Mouse (Mus musculus) embryonic facial prominence, embryonic 10.5 days (tissue): ENCODE results near the gene Olfr810. TPM values are rescaled to one million over a fixed set of nuclear protein-coding genes. Genes with fewer than 3 reads are reported as not detected.

Experiments
- DNase-seq: peaks from one replicate; pipeline ENCODE4 v3.0.0-alpha.2; 2017; ENCODE audit warnings: low spot score
- H3K27ac ChIP-seq: fragments of 300-500 bp; sonication (generic); replicated peaks from 2 replicates; pipeline ENCODE4 v1.5.1; 2016; ENCODE audit warnings: mild to moderate bottlenecking
- H3K27me3 ChIP-seq: fragments of 300-500 bp; sonication (generic); replicated peaks from 2 replicates; pipeline ENCODE4 v1.6.1; 2016; ENCODE audit warnings: low read depth, mild to moderate bottlenecking; ENCODE audit not compliant: poor library complexity, severe bottlenecking
- H3K36me3 ChIP-seq: fragments of 300-500 bp; sonication (generic); replicated peaks from 2 replicates; pipeline ENCODE4 v1.6.1; 2016; ENCODE audit warnings: mild to moderate bottlenecking, moderate library complexity
- H3K4me1 ChIP-seq: fragments of 300-500 bp; sonication (generic); 2 replicates; pipeline ENCODE4 v1.6.1; 2016
- H3K4me3 ChIP-seq: fragments of 300-500 bp; sonication (generic); 2 replicates; pipeline ENCODE4 v1.5.1; 2016; ENCODE audit warnings: mild to moderate bottlenecking, moderate library complexity
- H3K9me3 ChIP-seq: fragments of 300-500 bp; sonication (generic); 2 replicates; pipeline ENCODE4 v1.6.1; 2016; ENCODE audit warnings: mild to moderate bottlenecking
- WGBS: fragments of 180-500 bp; shearing (Covaris S2); methylation state at CpG from one replicate; pipeline ENCODE4 v1.1.7; 2016; 5-methylcytosine and 5-hydroxymethylcytosine counted together
- polyA plus RNA-seq: library from polyadenylated mRNA; unstranded; fragments of >200 nt; fragmentation: Nextera tagmentation; extraction: Ambion mirVana; gene quantifications from 2 replicates; pipeline ENCODE4 v1.2.1, GENCODE M21; 2016

The Olfr810 gene
- polyA plus RNA-seq = not detected in 2 replicates

GRCm38 (mm10) chr10:129794817-129795216, at the start of gene Olfr810:
Gene Olfr810, minus strand, starts transcription at chr10:129794917.
- no peak within 1 kb of the TSS for H3K27ac ChIP-seq
- H3K36me3 ChIP-seq = no peaks in the 10 kb centered on the region
- H3K27me3 ChIP-seq = no peaks in the 10 kb centered on the region
- no peak for DNase-seq
- H3K4me3 ChIP-seq = no peak within 1 kb of the TSS
- no peaks in the 10 kb centered on the region for H3K9me3 ChIP-seq
- H3K4me1 ChIP-seq = no peaks in the 10 kb centered on the region

- no peaks in the 10 kb centered on the region for H3K36me3 ChIP-seq
- no peak for DNase-seq
- no peak within 1 kb of the TSS for H3K27ac ChIP-seq
- no peaks in the 10 kb centered on the region for H3K9me3 ChIP-seq
- no peak within 1 kb of the TSS for H3K4me3 ChIP-seq
- no peaks in the 10 kb centered on the region for H3K27me3 ChIP-seq
- no peaks in the 10 kb centered on the region for H3K4me1 ChIP-seq
- 86% methylated on average over 4 of the region's 4 CpGs for WGBS
Measured at GRCm38 (mm10) chr10:129804296-129804695, 9.6 kb upstream of the Olfr810 start, which contains the start of gene Olfr811. Gene Olfr811, minus strand, starts transcription at chr10:129804396.

GRCm38 (mm10) chr10:129778123-129778522, 16.6 kb downstream of the Olfr810 start:
- DNase-seq = no peak
- Histone ChIP-seq H3K27me3 (no peaks in the 10 kb centered on the region), H3K4me1 (no peaks in the 10 kb centered on the region)

GRCm38 (mm10) chr10:129774338-129774737, 20.4 kb downstream of the Olfr810 start, which contains the start of gene Olfr809:
Gene Olfr809, plus strand, starts transcription at chr10:129774638.
- no peaks in the 10 kb centered on the region for H3K4me1 ChIP-seq
- H3K27ac ChIP-seq = no peak within 1 kb of the TSS
- no peaks in the 10 kb centered on the region for H3K36me3 ChIP-seq
- H3K4me3 ChIP-seq = no peak within 1 kb of the TSS
- H3K9me3 ChIP-seq = no peaks in the 10 kb centered on the region
- DNase-seq = no peak
- H3K27me3 ChIP-seq = no peaks in the 10 kb centered on the region

More at GRCm38 (mm10) chr10:129778123-129778522, 16.6 kb downstream of the Olfr810 start:
- no peak overlapping the region for H3K27ac ChIP-seq
- H3K36me3 ChIP-seq = no peaks in the 10 kb centered on the region
- no peaks in the 10 kb centered on the region for H3K9me3 ChIP-seq
- H3K4me3 ChIP-seq = no peak overlapping the region

- no peaks in the 10 kb centered on the region for H3K4me1 ChIP-seq
- 92% methylated on average over 1 of the region's 1 CpGs for WGBS
- H3K27ac ChIP-seq = no peak within 1 kb of the TSS
- H3K4me3 ChIP-seq = no peak within 1 kb of the TSS
- H3K27me3 ChIP-seq = no peaks in the 10 kb centered on the region
- H3K9me3 ChIP-seq = no peaks in the 10 kb centered on the region
- H3K36me3 ChIP-seq = no peaks in the 10 kb centered on the region
- no peak for DNase-seq
Measured at GRCm38 (mm10) chr10:129765182-129765581, 29.5 kb downstream of the Olfr810 start, which contains the start of gene Olfr808. Gene Olfr808, plus strand, starts transcription at chr10:129765482.

GRCm38 (mm10) chr10:129757693-129758092, 37.0 kb downstream of the Olfr810 start, which contains the start of gene Olfr807:
Gene Olfr807, minus strand, starts transcription at chr10:129757793.
- H3K36me3 ChIP-seq = no peaks in the 10 kb centered on the region
- H3K4me1 ChIP-seq = no peaks in the 10 kb centered on the region
- no peaks in the 10 kb centered on the region for H3K9me3 ChIP-seq
- no peaks in the 10 kb centered on the region for H3K27me3 ChIP-seq
- H3K4me3 ChIP-seq = no peak within 1 kb of the TSS
- no peak for DNase-seq
- 88% methylated on average over 1 of the region's 1 CpGs for WGBS
- H3K27ac ChIP-seq = no peak within 1 kb of the TSS

- Histone ChIP-seq H3K36me3 (no peaks in the 10 kb centered on the region), H3K9me3 (no peaks in the 10 kb centered on the region), H3K4me3 (no peak within 1 kb of the TSS), H3K27ac (no peak within 1 kb of the TSS), H3K4me1 (no peaks in the 10 kb centered on the region), H3K27me3 (no peaks in the 10 kb centered on the region)
- no peak for DNase-seq
Measured at GRCm38 (mm10) chr10:129741821-129742220, 52.9 kb downstream of the Olfr810 start, which contains the start of gene Olfr806. Gene Olfr806, minus strand, starts transcription at chr10:129741921.

Other genes with a start within 250 kb of the Olfr810 start
- not detected in 2 replicates for gene Olfr794, start 227.3 kb downstream of the Olfr810 start, polyA plus RNA-seq
- gene Olfr796, start 182.3 kb downstream of the Olfr810 start, polyA plus RNA-seq = not detected in 2 replicates
- gene Olfr798, start 167.0 kb downstream of the Olfr810 start, polyA plus RNA-seq = not detected in 2 replicates
- gene Olfr799, start 157.4 kb downstream of the Olfr810 start, polyA plus RNA-seq = not detected in 2 replicates
- not detected in 2 replicates for gene Olfr800, start 137.2 kb downstream of the Olfr810 start, polyA plus RNA-seq
- gene Olfr801, start 121.1 kb downstream of the Olfr810 start, polyA plus RNA-seq = not detected in 2 replicates
- 0.04 TPM in 1 of 2 replicates, not detected in the other for gene Olfr802, start 106.7 kb downstream of the Olfr810 start, polyA plus RNA-seq
- not detected in 2 replicates for gene Olfr803, start 100.6 kb downstream of the Olfr810 start, polyA plus RNA-seq
- gene Olfr804, start 91.7 kb downstream of the Olfr810 start, polyA plus RNA-seq = not detected in 2 replicates
- gene Olfr805, start 65.5 kb downstream of the Olfr810 start, polyA plus RNA-seq = not detected in 2 replicates
- gene Olfr806, start 53.0 kb downstream of the Olfr810 start, polyA plus RNA-seq = not detected in 2 replicates
- gene Olfr807, start 37.1 kb downstream of the Olfr810 start, polyA plus RNA-seq = not detected in 2 replicates
- gene Olfr808, start 29.4 kb downstream of the Olfr810 start, polyA plus RNA-seq = not detected in 2 replicates
- gene Olfr809, start 20.3 kb downstream of the Olfr810 start, polyA plus RNA-seq = not detected in 2 replicates
- gene Olfr811, start 9.5 kb upstream of the Olfr810 start, polyA plus RNA-seq = not detected in 2 replicates
- gene Olfr812, start 51.2 kb upstream of the Olfr810 start, polyA plus RNA-seq = not detected in 2 replicates
- gene Olfr813, start 60.5 kb upstream of the Olfr810 start, polyA plus RNA-seq = not detected in 2 replicates
- gene Olfr814, start 84.9 kb upstream of the Olfr810 start, polyA plus RNA-seq = not detected in 2 replicates
- not detected in 2 replicates for gene Olfr815, start 111.0 kb upstream of the Olfr810 start, polyA plus RNA-seq
- not detected in 2 replicates for gene Olfr816, start 120.7 kb upstream of the Olfr810 start, polyA plus RNA-seq
- not detected in 2 replicates for gene Olfr818, start 154.2 kb upstream of the Olfr810 start, polyA plus RNA-seq
- not detected in 2 replicates for gene Olfr819, start 172.3 kb upstream of the Olfr810 start, polyA plus RNA-seq
- not detected in 2 replicates for gene Olfr247, start 181.2 kb upstream of the Olfr810 start, polyA plus RNA-seq
- gene Gm10310, start 190.1 kb upstream of the Olfr810 start, polyA plus RNA-seq = not detected in 2 replicates
- not detected in 2 replicates for gene Olfr820, start 217.7 kb upstream of the Olfr810 start, polyA plus RNA-seq
- not detected in 2 replicates for gene Olfr821, start 235.4 kb upstream of the Olfr810 start, polyA plus RNA-seq